Mouse (Mus musculus) bone marrow, adult 2 months (tissue): ENCODE measurements around the gene Acsf2.

Source experiments
- CTCF ChIP-seq: fragments of 200-500 bp; IDR thresholded peaks from 2 replicates; pipeline ENCODE4 v1.5.1; 2011; ENCODE audit warnings: low read length, control low read depth; ENCODE audit not compliant: control insufficient read depth, insufficient read depth
- POLR2A ChIP-seq: fragments of 200-500 bp; IDR thresholded peaks from 2 replicates; pipeline ENCODE4 v1.6.1; 2011; ENCODE audit warnings: low read depth, mild to moderate bottlenecking, control low read depth, low read length, borderline replicate concordance; ENCODE audit not compliant: control insufficient read depth

DNA sequence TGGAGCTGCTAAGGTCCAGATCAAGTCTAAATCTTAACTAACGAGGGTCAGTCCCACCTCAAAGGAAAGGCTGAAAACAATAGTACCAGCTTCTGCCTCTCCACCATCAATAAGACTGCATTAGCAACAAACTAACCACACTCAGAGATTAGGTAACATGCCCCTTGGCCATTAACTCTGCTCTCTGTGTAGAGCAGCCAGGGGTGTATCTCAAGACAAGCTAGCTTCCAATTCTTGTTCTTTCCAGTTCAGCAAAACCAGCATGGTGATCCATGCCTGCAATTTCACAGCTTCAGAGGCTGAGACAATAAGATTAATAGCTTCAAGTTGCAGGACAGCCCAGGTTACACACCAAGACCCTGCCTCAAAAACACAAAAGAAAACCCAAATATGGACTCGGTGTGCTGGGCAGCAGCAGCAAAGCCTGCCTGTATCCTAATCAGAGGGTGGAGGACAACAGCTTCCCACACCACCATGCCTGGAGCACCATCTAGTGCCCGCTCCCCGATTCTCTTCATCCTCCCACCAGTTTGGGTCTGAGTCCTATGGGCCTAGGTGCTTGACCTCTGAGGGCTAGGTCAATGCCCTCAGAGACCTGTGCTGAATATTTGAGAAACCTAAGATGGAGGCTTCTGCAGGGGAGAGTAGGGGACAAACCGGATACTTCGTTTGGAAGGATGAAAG, 3.1 kb downstream of the Acsf2 start:
- no peak for TF ChIP-seq CTCF
- no peak for TF ChIP-seq POLR2A
